Mouse (Mus musculus): ENCODE data around the gene Gm20388.
"Not testable (repeated sequence)": the region's sequence is repeated elsewhere in the genome, so short reads cannot be mapped to it uniquely, and the experiment has no call there.

The Gm20388 gene

GRCm38 (mm10) chr8:122596031-122596430 lies 2685.4 kb downstream of the Gm20388 start:
- DNase-seq, result no peak

GRCm38 (mm10) chr8:122600666-122601065 lies 2690.0 kb downstream of the Gm20388 start:
- no peak for DNase-seq

GRCm38 (mm10) chr8:122604640-122605039 lies 2694.0 kb downstream of the Gm20388 start:
- DNase-seq, result no peak

- no peak for DNase-seq
Measured at GRCm38 (mm10) chr8:122605367-122605766, 2694.7 kb downstream of the Gm20388 start.

- no peak for DNase-seq
Measured at GRCm38 (mm10) chr8:122606810-122607209, 2696.2 kb downstream of the Gm20388 start.

GRCm38 (mm10) chr8:122610209-122610608 lies 2699.6 kb downstream of the Gm20388 start:
- DNase-seq, result no peak

- DNase-seq, result no peak
Measured at GRCm38 (mm10) chr8:122610612-122611277, 2700.1 kb downstream of the Gm20388 start.

GRCm38 (mm10) chr8:122611295-122612133 lies 2700.9 kb downstream of the Gm20388 start, which contains the start of the genes Galns and Trappc2l:
Gene Galns (minus strand): TSS chr8:122611463.
Gene Trappc2l (plus strand): TSS chr8:122611640.
- peak; percentile 98 for DNase-seq

GRCm38 (mm10) chr8:122616181-122616905 lies 2705.7 kb downstream of the Gm20388 start:
- no peak for DNase-seq

- peak; percentile 88 for DNase-seq
Measured at GRCm38 (mm10) chr8:122617947-122618546, 2707.4 kb downstream of the Gm20388 start.

- no peak for DNase-seq
Measured at GRCm38 (mm10) chr8:122618660-122619378, 2708.2 kb downstream of the Gm20388 start.

- DNase-seq, result no peak
Measured at GRCm38 (mm10) chr8:122620446-122620845, 2709.8 kb downstream of the Gm20388 start.

- no peak for DNase-seq
Measured at GRCm38 (mm10) chr8:122622727-122623126, 2712.1 kb downstream of the Gm20388 start, which contains the start of gene Pabpn1l. Gene Pabpn1l (minus strand): TSS chr8:122622739.

- no peak for DNase-seq
Measured at GRCm38 (mm10) chr8:122623844-122624642, 2713.4 kb downstream of the Gm20388 start.

- no peak for DNase-seq
Measured at GRCm38 (mm10) chr8:122624653-122625052, 2714.0 kb downstream of the Gm20388 start.

GRCm38 (mm10) chr8:122625811-122626210 lies 2715.2 kb downstream of the Gm20388 start:
- DNase-seq, result no peak

- DNase-seq, result no peak
Measured at GRCm38 (mm10) chr8:122626896-122627295, 2716.3 kb downstream of the Gm20388 start.

GRCm38 (mm10) chr8:122629388-122629787 lies 2718.7 kb downstream of the Gm20388 start:
- DNase-seq, result no peak

- DNase-seq, result no peak
Measured at GRCm38 (mm10) chr8:122630696-122631095, 2720.1 kb downstream of the Gm20388 start.

GRCm38 (mm10) chr8:122632134-122632533 lies 2721.5 kb downstream of the Gm20388 start:
- not testable (repeated sequence) for DNase-seq

GRCm38 (mm10) chr8:122633205-122633604 lies 2722.6 kb downstream of the Gm20388 start:
- peak; percentile 61 for DNase-seq
